Mouse (Mus musculus): ENCODE data around the gene St5.

Gene St5

DNA sequence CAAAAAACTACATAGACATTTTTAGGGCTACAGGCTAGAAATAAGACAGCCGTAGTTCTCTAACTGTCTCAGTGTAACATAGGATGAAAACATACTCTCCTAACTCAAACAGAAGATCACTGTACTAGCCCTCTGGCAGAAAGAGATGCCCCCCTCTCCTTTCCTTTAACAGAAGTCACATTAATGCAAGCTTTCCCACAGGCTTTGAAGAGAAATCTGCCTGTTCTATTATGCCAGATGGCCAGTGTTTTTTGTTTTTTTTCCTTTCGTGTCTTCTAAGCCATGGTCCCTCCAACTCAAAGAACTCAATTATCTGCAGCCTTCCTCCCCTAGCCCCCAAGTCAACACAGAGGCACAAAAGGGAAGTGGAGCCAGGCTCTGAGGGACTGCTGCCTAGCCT lies 90.9 kb downstream of the St5 start:
- DNase-seq (ENCODE audit: inconsistent age in 2 of 2, low spot score in 1 of 2): peak in 1 of 2 experiments; percentile 41

DNA sequence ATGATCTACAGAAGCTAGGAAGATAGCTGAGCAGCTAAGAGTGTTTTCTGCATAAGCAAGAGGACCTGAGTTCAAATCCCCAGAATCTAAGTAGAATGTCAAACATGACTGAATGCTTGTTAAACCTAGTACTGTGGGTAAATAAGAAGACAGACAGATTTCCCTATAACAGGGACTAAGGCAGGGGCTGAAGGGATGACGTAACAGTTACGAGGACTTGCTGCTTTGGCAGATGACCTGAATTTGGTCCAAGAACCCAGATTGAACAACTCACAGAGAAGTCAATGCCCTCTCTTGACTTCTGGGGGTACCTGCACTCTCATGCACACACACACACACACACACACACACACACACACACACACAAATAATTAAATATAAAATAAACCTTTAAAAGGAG lies 93.1 kb downstream of the St5 start:
- no peak for DNase-seq (ENCODE audit: inconsistent age in 2 of 2, low spot score in 1 of 2)

DNA sequence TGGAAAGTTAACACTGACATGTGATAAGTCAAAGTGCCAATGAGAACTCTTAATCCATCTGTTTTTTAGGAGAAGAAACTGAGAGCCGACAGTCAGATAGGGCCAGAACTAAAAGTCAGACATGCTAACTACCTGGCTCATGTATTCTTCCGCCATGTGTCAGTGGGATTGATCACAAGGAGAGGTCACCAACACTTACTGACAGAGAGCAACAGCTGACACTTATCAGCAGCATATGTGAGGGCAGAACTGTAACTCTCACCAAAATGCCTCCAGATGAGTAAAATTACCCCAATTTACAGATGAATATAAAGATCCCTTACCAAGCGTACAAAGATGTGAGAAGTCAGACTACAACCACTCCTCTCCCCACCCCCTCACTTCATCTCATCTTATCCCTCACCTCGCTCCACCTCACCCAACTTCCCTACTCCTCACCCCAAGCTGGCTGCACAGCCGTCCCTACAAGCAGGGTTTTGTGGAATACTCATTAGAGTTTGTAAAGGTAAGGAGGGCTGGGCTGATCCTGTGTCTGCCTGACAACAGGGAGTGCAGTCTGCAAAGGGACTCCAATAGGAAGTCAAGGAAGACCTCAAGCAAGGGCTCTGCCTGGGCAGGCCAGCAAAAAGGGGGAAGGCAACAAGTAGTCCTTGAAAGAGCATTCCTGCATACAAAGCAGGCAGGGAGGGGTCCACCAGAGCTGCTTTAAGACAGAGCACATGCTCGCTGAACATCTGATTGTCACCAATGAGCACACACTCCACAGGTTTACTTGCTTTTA lies 93.7 kb downstream of the St5 start:
- peak in 1 of 2 experiments; percentile 40 for DNase-seq (ENCODE audit: inconsistent age in 2 of 2, low spot score in 1 of 2)

DNA sequence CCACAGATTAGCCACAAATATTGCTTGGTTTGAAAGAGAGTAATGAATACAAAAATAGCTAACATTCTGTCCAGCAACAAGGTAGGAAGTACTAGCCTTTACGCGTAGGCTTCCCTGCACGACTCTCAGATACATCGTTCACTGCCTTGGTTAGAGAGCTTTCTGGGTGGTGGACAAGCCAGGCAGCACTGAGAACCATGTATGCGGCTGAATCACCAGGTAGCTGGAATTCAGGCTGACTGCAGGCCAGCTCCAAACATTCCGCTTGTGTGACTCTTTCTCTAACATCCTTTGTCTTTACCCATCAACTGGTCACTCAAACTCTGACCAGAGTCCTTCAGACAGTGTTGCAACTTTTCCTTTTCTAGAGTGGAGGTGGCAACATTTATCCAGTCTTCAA lies 94.6 kb downstream of the St5 start:
- DNase-seq (ENCODE audit: inconsistent age in 2 of 2, low spot score in 1 of 2): peak in 1 of 2 experiments; percentile 71

DNA sequence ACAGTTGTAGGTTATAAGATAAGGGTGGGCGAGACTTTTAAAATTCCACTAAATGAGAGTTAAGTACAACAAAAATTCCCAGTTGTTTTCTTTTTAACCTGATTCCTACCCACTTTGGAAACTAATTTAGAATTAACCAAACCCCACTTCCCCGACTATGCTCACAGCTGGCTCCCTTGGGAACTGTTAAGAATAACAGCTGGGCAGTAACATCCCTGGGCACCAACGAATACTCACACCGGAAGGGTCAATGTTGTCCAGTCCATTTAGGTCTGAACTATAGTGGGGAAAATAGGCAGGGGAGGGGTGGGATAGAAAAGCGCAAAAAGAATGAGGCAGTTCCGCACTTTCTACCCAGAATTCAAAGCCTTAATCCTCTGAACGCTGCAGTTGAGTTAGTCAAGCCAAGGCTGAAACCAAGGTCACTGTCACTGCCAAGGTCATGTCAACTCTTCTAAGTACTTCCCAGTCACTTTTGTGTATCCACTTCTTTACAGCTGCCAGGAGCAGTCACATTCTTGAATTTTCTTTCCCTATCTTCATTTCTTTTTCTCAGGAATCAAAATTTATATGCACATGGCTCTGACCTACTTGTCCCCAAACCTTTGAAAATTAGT lies 96.3 kb downstream of the St5 start:
- peak; percentile 72 to 86 for DNase-seq (ENCODE audit: inconsistent age in 2 of 2, low spot score in 1 of 2)

DNA sequence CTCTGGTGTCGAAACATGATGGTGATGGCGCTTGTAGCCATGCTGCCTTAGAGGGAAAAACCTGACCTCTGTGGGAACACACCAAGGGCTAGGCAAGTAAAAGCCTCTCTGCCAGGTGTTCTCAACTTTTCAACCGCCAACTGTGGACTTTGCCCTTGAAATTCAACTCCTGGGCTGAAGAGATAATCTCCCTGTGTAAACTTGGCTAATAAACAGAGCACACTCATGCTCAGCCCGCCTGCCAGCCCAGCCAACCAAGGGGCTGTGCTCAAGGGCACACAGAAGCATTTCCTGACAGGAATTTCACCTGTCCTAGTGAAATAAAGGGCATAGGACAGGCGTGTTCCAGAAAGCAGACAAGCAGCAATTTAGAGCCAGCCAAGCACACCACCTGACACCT lies 100.8 kb downstream of the St5 start:
- no peak for DNase-seq (ENCODE audit: inconsistent age in 2 of 2, low spot score in 1 of 2)

DNA sequence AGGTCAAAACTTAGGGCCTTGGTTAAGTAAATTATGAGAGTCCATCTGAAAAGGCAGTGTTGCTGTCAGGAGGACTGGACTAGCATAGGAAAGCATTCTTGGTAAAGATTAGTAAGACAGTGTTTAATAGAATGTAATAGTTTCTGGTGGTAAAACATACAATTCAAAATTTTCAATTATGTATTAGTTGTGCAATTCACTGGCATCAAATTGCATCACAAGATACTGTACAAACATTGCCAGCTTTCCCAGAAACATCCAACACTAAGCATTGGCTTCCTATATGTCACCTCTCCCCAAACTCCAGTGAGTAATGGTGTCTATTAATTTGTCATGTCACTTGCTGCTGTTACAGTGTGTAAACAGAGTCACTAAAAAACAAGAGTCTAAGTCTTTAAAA lies 101.4 kb downstream of the St5 start:
- DNase-seq (ENCODE audit: inconsistent age in 2 of 2, low spot score in 1 of 2): no peak

DNA sequence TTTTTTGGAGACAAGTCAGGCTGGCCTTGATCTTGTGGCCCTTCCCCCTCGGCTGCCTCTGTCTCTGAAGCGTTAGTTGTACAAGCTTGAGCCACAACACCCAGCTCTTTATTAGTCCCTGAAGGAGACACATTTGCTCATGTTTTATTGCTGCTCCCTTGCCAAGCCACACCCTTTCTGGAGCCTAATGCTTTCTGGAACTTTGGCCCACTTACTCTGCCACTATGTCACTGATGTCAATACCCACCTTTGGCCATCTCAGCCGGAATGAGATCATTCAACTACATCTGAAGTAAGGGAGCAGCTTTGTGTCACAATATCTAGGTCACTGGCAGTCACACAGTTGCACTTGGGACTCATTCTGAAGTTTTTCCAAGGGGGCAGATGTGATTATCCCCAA lies 102.7 kb downstream of the St5 start:
- DNase-seq (ENCODE audit: inconsistent age in 2 of 2, low spot score in 1 of 2): peak; percentile 66 to 91

DNA sequence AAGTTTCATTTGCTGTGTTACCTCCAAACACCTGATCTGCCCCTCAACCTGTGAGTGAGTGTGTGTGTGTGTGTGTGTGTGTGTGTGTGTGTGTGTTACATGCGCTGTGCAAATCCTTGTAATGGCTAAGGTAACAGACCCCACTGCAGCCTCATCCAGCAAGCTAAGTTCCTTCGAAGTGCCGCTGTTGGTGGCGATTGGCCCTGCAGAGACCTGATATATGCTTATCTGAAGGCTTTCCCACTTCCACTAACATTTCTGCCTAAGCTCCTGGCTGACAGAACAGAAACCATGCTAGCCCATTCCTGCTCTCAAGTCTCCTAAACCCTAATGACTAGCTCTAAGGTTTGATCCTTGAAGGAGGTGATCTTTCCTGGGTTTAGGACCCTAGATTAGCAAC lies 103.4 kb downstream of the St5 start:
- DNase-seq (ENCODE audit: inconsistent age in 2 of 2, low spot score in 1 of 2): no peak

DNA sequence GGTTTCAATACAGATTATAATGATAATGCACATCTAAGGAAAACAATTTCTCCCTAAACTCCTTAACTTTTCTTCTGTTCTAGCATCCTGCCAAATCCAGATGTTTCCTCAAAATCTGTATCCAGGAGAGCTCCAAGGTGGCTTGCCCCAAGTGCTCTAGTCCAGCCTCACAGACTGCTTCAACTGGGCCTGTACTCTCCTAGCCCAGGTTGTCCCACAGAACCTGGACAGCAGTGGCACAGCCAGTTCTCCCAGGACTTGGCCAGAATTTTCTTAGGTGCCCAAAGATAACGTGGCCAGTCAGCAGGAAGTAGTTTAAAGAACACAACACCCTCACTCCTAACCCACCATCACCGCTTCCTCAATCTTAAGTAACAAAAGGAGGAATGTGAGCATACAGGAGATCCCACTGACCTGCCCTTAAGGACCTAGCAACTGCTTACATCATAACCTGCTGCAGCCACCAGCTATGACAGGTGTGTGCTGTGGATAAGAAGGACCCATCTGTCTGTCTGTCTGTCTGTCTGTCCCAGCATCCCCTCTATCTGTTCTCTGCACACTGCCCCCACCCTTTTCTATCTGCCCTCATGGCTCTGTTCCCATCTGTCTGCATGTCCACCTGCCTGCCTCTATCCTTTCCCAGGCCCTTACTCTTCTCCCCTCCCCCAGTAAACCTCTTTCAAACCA lies 108.4 kb downstream of the St5 start:
- DNase-seq (ENCODE audit: inconsistent age in 2 of 2, low spot score in 1 of 2): no peak

DNA sequence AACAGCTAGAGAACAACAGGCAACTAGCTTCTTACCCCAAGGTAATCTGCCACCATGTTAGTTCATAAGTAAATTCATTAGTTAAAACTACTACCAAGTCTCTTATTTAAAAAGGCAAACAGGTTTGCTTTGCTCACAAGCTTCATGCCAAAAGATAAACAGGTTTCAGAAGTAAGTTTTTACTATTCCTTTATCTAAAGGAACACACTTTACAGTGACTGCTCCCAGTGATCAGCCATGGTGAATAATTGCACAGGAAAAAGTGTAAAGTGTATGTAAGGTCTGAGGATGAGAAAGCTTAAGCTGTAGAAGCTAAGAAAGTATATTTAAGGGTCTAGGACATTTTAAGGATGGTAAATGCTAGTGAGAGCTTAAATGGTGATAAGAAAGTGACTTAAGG lies 109.4 kb downstream of the St5 start:
- no peak for DNase-seq (ENCODE audit: inconsistent age in 2 of 2, low spot score in 1 of 2)

DNA sequence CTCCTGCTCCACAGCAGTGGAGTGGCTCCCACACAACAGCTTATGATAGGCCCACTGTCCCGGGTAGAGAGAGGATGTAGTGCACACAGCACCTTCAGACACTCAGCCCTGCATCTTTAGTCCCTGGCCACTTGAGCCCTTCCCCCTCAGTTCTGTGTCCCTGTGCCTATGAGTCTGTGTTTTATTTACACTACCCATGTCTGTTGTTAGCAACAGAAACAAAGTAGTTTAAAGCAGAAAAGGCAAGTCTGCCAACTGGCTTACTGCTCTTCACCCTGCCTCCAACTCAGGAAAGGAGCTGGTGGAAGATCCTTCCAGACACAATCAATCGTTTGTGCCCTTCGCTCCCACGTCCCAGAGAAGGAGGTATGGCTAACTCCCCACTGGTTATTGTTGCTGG lies 111.2 kb downstream of the St5 start:
- DNase-seq (ENCODE audit: inconsistent age in 2 of 2, low spot score in 1 of 2): peak in 1 of 2 experiments; percentile 29

DNA sequence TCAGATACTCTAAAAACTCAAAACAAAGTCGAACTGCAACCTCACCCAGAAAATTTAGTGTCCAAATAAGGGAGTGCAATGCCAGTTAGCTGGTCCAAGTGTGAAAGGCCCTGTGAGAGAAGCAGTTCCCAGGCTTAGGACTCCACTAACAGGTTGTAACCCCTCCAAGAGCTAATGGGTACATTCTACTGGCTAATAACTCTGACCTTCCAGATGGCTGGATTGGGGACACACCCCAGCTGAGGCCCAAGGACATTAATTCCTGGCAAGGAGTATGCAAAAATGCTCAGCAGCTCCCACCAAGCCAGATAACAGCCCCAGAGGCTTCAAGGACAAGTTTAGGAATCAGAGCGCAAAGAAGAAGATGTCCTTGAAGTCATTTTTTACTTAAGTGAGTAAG lies 112.8 kb downstream of the St5 start:
- DNase-seq (ENCODE audit: inconsistent age in 2 of 2, low spot score in 1 of 2): peak; percentile 65 to 78

DNA sequence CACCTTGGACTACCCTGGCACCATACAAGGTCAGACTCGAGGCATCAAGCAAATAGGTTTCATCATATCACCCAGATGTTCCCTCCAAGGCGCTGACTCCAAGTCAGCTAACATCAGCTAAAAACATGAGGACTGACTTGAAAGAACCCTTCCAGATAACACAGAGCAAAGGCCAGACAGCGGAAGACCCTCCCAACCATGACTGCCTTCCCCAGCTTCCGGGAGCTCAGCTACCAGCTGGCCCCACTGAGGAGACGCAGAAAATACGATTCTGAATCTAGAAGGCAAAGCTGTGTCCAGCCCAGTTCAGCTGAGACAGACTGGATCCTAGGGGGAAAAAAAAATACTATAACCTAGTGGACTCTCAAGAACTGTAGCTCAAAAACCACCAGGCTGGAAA lies 114.4 kb downstream of the St5 start:
- DNase-seq (ENCODE audit: inconsistent age in 2 of 2, low spot score in 1 of 2): no peak

DNA sequence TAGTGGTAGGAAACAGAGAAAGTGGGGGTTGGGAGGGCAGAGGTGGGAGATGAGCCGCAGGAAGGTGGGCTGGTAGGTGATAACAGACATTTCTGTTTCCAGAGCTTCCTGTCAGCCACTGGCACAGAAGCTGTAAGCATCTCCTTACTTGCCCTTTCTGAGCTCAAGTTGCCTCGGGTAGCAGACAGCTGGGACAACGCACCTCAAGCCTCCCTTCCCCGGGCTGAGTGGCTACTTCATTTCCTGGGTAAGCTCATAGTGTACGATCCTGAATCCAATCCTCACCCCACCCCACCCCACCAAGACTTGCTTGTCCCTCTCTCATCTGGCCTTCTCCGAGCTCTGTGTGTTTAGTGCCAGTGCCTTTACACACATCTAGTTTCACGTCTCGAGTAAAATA lies 115.3 kb downstream of the St5 start:
- no peak for DNase-seq (ENCODE audit: inconsistent age in 2 of 2, low spot score in 1 of 2)

DNA sequence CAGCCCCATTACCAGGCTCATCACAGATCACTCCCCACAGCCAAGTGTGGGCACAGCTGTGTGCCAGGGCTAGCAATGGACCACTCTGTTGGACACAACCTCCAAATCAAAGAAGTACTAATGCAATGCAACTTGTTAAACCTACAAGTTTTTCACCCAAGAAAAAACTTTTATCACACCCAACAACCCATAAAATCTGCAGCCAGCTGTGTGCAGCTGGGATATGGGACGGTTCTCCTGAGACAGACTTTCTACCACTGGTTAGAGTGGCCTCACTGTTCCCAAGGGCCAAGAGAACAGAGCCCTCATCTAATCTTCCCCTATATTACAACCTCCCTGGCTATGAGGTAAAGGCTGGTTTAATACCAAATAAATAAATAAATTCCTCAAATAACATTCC lies 118.9 kb downstream of the St5 start:
- DNase-seq (ENCODE audit: inconsistent age in 2 of 2, low spot score in 1 of 2): no peak

DNA sequence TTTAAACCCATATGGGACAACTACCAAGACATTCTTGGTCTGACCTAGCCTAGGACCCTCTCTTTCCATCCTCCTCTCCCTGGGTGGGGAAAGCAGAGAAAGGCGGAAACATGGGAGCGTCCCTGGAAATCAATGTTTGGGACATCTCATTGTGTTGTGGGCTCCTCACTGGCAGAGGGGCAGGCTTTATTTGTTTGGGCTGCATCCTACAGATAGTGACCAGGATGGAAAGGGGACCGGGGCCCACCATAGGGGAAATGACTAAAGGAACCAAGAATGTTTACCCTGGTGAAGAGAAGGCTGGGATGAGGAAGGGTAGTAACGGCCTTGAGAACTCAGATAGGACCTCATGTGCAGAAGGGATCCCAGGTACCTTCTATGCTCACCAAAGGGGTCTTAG lies 122.9 kb downstream of the St5 start:
- DNase-seq (ENCODE audit: inconsistent age in 2 of 2, low spot score in 1 of 2): no peak

DNA sequence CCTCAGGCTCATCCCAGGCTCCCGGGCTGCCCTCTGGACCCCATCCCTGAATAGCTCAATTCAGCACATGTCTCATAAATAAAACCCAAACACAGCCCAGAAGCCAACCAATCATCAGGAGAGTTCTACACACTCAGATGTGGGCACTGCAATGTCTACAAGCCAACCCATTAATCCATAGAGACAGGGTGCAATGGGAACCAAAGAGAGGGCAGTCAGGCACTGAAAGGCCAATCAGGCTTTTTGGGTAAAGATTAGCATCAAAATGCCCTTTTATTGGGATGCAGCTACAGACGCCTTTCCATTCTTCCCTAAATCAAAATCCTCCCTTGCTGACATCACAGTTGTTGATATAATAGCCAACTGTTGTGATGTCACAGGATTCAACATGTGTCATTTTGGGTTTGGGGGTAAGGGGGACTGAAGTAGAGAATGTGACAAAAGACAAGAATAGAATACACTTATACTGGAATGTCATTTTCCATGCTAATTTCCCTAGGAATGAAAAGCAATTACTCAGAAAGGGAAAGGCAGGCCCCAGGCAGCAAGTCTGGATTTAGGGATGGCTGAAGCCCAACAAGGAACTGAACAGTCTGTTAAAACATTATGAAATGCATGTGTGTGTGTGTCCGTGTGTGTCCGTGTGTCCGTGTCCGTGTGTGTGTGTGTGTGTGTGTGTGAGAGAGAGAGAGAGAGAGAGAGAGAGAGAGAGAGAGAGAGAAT lies 123.7 kb downstream of the St5 start:
- no peak for DNase-seq (ENCODE audit: inconsistent age in 2 of 2, low spot score in 1 of 2)

DNA sequence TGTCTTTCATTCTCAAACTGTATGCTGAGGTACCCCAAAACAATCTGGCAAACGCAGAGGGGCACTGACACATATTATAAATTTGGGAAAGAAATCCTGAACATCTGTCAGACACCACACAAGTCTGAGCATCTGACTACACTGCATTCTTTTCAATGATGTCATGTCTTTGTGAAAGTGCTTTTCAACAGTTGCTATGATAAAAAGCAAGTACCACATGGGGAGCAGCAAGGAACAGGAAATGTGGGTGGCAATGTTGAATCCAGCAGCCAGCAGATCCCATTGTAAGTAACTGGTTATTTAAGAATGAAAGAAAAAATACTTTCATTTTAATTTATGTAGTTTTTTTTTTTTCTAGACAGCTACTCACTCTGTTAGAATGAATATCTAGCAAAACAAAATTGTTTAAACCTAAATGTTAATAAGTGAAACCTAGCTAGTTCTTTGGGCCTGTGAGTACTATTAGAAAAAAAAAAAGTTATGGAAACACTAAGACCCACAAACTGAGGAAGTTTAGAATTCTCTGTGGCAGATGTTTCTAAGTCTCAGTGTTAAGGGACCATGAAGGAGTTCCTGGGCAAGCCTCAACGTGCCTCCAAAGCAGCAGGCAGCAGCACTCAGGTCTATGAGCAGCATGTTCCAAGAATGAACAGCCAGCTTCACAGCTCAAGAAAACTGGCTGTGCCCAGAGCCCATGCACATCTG lies 124.4 kb downstream of the St5 start:
- no peak for DNase-seq (ENCODE audit: inconsistent age in 2 of 2, low spot score in 1 of 2)

DNA sequence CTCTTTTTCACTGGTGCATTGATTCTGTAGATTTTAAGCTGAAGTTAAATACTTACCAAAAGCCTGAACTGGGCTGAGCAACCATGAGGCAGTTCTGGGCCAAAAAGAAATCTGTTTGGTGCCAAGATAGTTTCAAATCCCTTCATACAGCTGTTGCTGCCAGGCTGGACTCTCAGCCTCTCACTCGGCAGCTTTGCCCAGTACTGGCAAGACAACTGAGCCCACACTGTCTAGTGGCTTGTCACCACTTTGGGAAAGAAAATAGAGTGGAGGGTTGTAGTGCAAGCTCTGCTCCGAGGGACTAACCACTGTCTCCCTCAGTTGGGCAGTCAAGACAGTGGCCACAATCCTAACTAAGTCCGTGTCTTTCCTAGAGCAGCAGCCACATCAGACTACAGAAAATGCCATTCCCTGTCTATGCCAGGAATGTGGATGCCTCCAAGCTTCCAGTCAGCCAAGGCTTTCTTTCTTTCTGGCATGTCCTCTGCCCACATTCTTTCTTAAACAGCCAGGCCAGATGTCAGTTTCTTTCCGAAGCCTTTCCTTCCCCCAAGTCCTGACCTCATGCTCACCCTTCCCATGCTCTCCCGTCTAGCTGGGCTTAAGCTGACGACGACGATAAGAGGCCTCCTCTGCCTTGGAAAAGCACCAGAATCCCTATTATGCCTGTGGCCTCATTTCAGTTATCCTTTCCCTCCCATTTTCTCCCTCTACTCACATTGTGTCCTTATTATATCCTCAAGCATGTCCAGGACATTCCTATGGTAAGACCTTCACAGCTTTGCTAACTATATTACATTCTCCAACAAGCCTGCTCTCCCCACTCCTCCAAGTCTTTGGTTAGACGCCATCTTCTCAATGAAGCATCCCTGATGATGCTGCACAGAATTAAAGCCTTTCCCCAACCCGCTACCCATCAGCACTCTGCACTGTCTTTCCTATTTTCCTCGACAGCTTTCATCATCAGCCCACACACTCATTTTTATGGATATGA lies 126.8 kb downstream of the St5 start:
- peak in 1 of 2 experiments; percentile 66 for DNase-seq (ENCODE audit: inconsistent age in 2 of 2, low spot score in 1 of 2)
